Mouse (Mus musculus): ENCODE data around the gene Klhl26. TPM values are rescaled to one million over a fixed set of nuclear protein-coding genes. Genes with fewer than 3 reads are reported as not detected.

Klhl26 gene
- polyA plus RNA-seq (2012): 5.9 and 6.5 TPM in 2 replicates

DNA sequence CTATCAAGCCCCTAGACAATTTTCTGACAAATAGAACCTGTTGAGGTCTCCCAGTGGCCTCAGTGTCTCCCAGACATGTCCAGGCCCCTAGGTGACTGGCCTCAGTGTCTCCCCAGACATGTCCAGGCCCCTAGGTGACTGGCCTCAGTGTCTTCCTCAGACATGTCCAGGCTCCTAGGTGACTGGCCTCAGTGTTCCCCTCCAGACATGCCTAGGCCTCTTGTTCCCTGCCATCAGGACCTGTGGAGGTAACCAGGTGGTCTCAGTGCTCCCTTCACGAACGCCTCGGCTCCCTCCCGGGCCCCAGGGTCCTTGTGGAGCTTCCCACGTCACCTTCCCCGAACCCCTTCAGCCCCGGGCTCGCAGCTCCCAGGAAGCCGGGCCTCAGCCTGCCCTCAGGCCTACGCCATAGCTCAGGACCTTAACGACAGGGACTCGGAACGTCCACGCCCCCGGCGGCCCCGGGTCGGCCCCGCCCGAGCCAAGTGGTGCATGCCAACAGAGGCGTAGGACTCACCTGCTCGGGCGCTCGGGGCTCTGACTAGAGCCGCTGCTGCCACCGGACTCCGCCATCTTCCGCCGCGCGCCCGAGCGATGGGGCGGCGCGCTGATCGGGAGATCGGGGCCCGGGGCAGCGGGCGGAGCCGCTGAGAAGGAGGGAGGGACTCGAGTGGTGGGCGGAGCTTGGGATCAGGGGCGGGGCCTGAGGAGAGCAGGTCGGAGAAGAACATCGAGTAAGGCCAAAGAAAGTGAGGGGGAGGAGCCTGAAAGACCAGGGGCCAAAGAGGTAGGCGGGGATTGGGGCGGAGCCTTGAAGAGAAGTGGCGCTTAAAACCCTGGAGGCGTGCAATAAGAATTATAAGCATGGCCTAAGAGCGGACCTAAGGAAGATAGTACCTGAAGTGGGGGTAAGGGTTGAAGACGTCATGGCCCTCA, at the start of gene Klhl26:
Gene Klhl26, minus strand, starts transcription at position 636 of the 936 bp plus-strand sequence.

DNA sequence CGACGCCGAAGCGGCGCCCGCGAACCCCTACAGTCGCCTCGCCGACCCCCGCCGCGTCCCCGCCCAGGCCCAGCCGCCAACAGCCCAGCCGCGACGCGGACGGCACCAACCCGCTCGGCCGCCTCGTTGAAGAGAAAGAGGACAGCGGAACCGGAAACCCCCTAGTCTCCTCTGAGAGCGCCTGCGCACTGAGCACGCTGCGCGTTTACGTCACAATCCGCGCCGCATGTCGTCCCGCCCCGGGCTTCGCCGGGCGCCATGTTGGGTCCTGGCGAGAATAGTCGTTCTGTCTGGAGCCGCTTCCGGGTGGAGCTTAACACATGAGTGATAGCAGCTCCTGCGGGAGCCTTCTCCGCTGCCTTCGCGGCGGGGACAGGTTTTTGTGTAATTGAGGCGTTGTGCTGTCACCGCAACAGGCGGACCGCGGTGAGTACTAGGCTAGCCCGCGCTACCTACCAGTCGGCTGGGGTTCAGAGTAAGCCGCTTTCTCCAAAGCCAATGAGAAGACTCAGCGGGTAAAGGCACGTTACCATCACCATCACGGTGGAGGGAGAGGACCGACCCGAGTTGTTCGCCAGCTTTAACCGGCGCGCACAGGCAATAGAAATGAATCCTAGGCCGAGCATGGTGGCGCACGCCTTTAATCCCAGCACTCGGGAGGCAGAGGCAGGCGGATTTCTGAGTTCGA, 33.6 kb upstream of the Klhl26 start, which contains the start of gene Uba52:
Gene Uba52, minus strand, starts transcription at position 574 of the 688 bp plus-strand sequence.

DNA sequence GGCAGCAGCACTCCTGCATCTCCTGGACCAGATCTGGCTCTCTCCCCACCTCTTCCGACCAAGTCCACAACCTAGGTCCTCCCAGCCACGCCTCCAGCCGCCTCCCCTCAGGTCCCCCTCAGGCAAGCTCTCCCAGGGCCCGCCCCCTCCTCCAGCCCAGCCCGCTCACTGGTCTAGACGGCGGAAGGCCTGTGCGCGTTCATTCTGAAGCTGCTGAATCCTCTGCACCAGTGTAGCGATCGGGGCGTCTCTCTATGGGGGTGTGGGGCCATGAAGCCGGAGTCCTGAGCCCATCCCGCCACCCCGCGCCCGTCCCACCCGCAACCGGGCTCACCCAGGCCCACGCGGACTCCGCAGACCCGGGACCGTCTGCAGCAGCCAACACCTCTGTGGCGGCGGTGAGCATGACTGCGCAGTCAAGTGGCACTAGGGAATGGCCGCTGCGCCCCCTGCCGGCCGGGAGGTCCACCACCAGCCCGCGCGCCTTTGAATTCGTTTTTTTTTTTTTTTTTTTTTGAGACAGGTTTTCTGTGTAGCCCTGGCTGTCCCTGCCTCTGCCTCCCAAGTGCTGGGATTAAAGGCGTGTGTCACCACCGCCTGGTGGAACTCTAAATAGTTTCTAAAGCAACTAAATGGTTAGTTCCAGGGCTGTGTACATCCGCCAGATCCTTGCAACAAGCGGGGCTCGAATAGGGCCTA, 29.7 kb upstream of the Klhl26 start, which contains the start of gene Rex1bd:
Gene Rex1bd, minus strand, starts transcription at position 425 of the 699 bp plus-strand sequence.

DNA sequence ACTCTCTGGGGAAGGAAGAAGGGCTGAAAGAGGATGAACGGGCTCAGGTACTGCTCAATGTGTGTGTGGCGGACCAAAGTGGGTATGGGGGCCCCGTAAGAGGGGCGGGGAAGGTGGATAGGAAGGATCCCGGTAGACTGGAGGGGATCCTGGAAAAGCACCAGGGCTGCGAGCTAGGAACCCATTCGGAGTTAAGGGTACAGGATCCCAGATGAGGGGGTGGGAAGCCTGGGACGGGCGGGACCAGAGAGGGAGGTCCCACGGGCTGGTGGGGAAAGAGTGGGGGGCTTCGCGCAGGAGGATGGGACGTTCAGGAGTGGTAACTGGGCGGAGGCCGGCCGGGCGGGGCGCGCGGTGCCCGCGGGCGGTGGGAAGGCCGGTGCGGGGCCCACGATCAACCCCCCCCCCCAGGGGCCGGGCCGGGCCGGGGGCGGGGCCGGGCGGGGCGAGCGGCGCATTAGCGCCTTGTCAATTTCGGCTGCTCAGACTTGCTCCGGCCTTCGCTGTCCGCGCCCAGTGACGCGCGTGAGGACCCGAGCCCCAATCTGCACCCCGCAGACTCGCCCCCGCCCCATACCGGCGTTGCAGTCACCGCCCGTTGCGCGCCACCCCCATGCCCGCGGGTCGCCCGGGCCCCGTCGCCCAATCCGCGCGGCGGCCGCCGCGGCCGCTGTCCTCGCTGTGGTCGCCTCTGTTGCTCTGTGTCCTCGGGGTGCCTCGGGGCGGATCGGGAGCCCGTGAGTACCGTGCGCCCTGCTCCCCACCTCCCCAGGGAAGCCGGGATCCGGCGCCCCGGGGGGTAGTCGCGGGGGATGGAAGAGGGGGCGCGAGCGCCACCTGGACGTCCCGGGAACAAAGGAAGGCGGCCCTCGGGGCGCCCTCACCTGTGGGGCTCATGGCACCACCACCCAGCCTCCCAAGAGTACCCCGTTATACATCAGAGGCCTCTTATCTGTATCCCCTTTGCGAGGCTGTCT, 16.2 kb upstream of the Klhl26 start, which contains the start of gene Crlf1:
Gene Crlf1, plus strand, starts transcription at position 495 of the 977 bp plus-strand sequence.

DNA sequence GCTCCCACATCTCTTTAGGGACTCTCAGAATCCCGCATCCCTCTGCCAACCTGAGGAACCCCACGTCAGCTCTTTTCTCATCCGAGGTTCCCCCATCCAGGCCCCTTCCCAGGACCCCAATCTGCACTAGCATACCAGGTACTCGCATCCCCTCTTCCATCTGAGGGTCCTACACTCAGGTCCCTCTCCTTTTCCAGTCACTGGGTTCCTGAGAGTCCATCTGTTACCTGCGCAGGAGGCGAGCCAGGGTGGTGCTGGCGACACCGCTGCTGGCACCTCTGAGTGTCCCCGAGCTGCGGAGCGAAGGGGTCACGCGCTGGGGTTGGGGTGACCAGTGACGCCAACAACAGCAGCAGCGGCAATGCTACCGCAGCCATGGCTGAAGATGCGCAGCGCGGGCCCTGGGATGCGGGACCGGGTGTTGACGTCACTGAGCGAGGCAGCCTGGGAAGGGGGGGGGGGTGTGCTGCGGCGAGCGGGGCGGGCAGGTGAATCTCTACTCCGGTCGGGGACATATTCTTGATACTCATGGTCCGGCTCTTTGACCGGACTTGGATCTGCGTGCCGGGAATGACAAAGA, 10.3 kb upstream of the Klhl26 start, which contains the start of gene Tmem59l:
Gene Tmem59l, minus strand, starts transcription at position 418 of the 580 bp plus-strand sequence.

DNA sequence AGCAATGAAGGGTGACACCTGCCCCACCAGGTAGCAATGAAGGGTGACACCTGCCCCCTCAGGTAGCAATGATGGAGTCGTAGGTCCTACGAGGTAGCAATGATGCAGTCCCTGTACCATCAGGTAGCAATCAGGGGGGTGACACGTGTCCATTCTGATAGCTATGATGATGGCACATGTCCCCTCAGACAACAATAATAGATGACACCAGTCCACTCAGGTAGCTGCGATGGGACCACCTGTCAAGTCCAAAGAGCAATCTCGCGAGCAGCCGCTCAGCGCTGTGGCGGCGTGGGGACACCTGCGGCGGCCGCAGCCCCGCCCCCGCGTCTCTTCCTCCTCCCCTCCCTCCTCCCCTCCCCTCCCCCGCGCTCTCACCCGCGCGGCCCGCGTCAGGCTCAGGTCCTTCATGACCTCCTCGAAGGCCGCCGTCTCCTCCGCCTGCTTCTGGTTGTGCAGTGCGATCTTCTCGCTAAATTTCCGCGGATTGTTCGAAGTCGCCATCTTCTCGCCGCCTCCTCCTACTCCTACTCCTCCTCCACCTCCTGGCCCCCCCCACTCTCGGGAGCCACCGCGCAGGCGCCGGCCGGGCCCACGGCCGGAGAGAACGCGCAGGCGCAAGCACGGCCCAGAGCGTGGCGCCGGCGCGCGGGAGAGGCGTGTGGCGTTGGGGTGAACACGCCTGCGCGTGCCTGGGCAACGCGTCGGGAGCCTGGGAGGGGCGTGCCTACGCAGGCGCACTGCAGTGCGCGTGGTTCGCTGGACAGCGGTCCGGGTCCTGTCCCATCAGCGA, 37.5 kb downstream of the Klhl26 start, which contains the start of gene Crtc1:
Gene Crtc1, minus strand, starts transcription at position 525 of the 793 bp plus-strand sequence.

Other genes with a start within 250 kb of the Klhl26 start
- 72.2 and 83.5 TPM in 2 replicates for gene Sugp2, start 242.7 kb downstream of the Klhl26 start, polyA plus RNA-seq (2012)
- 8.3 and 9.8 TPM in 2 replicates for gene Armc6, start 242.5 kb downstream of the Klhl26 start, polyA plus RNA-seq (2012)
- gene Homer3, start 194.1 kb downstream of the Klhl26 start, polyA plus RNA-seq (2012): 45.4 and 65.9 TPM in 2 replicates
- 62.7 and 66.5 TPM in 2 replicates for gene Ddx49, start 174.5 kb downstream of the Klhl26 start, polyA plus RNA-seq (2012)
- gene Cope, start 174.4 kb downstream of the Klhl26 start, polyA plus RNA-seq (2012): 419 and 474 TPM in 2 replicates
- 0.24 and 0.37 TPM in 2 replicates for gene Cers1, start 161.2 kb downstream of the Klhl26 start, polyA plus RNA-seq (2012)
- 0.65 TPM in 1 of 2 replicates, not detected in the other for gene Gdf1, start 147.2 kb downstream of the Klhl26 start, polyA plus RNA-seq (2012)
- 119 and 122 TPM in 2 replicates for gene Upf1, start 123.7 kb downstream of the Klhl26 start, polyA plus RNA-seq (2012)
- gene Comp, start 103.4 kb downstream of the Klhl26 start, polyA plus RNA-seq (2012): 0.32 and 1.8 TPM in 2 replicates
- gene Crtc1, start 37.4 kb downstream of the Klhl26 start, polyA plus RNA-seq (2012): 24.5 and 27.2 TPM in 2 replicates
- gene Tmem59l, start 10.4 kb upstream of the Klhl26 start, polyA plus RNA-seq (2012): 0.12 and 0.15 TPM in 2 replicates
- 0.46 and 1.1 TPM in 2 replicates for gene Crlf1, start 16.2 kb upstream of the Klhl26 start, polyA plus RNA-seq (2012)
- gene Rex1bd, start 29.8 kb upstream of the Klhl26 start, polyA plus RNA-seq (2012): 205 and 212 TPM in 2 replicates
- 969 and 1,011 TPM in 2 replicates for gene Uba52, start 33.8 kb upstream of the Klhl26 start, polyA plus RNA-seq (2012)
- gene Fkbp8, start 50.8 kb upstream of the Klhl26 start, polyA plus RNA-seq (2012): 975 and 1,046 TPM in 2 replicates
- gene Kxd1, start 51.0 kb upstream of the Klhl26 start, polyA plus RNA-seq (2012): 60.7 and 64.0 TPM in 2 replicates
- gene Ell, start 62.5 kb upstream of the Klhl26 start, polyA plus RNA-seq (2012): 51.7 and 61.3 TPM in 2 replicates
- gene Isyna1, start 117.4 kb upstream of the Klhl26 start, polyA plus RNA-seq (2012): 264 and 274 TPM in 2 replicates
- gene Ssbp4, start 131.9 kb upstream of the Klhl26 start, polyA plus RNA-seq (2012): 1,201 and 1,308 TPM in 2 replicates
- gene Lrrc25, start 139.2 kb upstream of the Klhl26 start, polyA plus RNA-seq (2012): 11.8 and 21.0 TPM in 2 replicates
- gene Gdf15, start 155.5 kb upstream of the Klhl26 start, polyA plus RNA-seq (2012): 13.6 and 15.1 TPM in 2 replicates
- gene Pgpep1, start 183.4 kb upstream of the Klhl26 start, polyA plus RNA-seq (2012): 1.8 and 2.6 TPM in 2 replicates
- gene Lsm4, start 196.3 kb upstream of the Klhl26 start, polyA plus RNA-seq (2012): 583 and 668 TPM in 2 replicates
- gene Jund, start 222.0 kb upstream of the Klhl26 start, polyA plus RNA-seq (2012): 3,053 and 3,449 TPM in 2 replicates
- 0.71 and 1.9 TPM in 2 replicates for gene Iqcn, start 226.5 kb upstream of the Klhl26 start, polyA plus RNA-seq (2012)
- gene Gm3336, start 241.6 kb upstream of the Klhl26 start, polyA plus RNA-seq (2012): 0.15 TPM in 1 of 2 replicates, not detected in the other
- gene Pde4c, start 246.8 kb upstream of the Klhl26 start, polyA plus RNA-seq (2012): 3.5 and 3.6 TPM in 2 replicates

Data from megakaryocyte-erythroid progenitor cell, adult 5 weeks (primary cell).